In genomic region chr2:29206156-29206555, GRCm38 (mm10) we compare ENCODE assay signal across 21 mouse cellular contexts. TPM values are rescaled to one million over a fixed set of nuclear protein-coding genes. Genes with fewer than 3 reads are reported as not detected.
"Had no signal": no experiment of that assay in that cellular context is flagged by ENCODE, and none has a peak within 500 bp of the region (broad histone marks: within the 10 kb centered on the region; RNA-seq: fewer than 3 reads in every experiment).

No protein-coding gene starts in this region.

- H3K36me3 ChIP-seq: limb, embryonic 12.5 days; limb, embryonic 15.5 days; lung, embryonic 15.5 days; neural tube, embryonic 12.5 days; neural tube, embryonic 15.5 days had no signal

- ATAC-seq: intestine, embryonic 16.5 days; liver, postnatal 0 days had no signal

- H3K9ac ChIP-seq: limb, embryonic 12.5 days; limb, embryonic 15.5 days; liver, embryonic 14.5 days; liver, postnatal 0 days; lung, embryonic 15.5 days; neural tube, embryonic 12.5 days; neural tube, embryonic 15.5 days had no signal

- H3K9me3 ChIP-seq: limb, embryonic 12.5 days; limb, embryonic 15.5 days; lung, embryonic 15.5 days; neural tube, embryonic 12.5 days; neural tube, embryonic 15.5 days had no signal

- H3K4me3 ChIP-seq: limb, embryonic 12.5 days; limb, embryonic 15.5 days; lung, embryonic 15.5 days; neural tube, embryonic 12.5 days; neural tube, embryonic 15.5 days had no signal

- H3K4me2 ChIP-seq: limb, embryonic 12.5 days; limb, embryonic 15.5 days; liver, embryonic 11.5 days; lung, embryonic 15.5 days; neural tube, embryonic 12.5 days; neural tube, embryonic 15.5 days had no signal

- DNase-seq: kidney, adult 18-20 months; kidney, adult 9 months; kidney, postnatal 14 days; kidney, postnatal 4 days; left cerebral cortex, postnatal 4 days; liver, postnatal 0 days; lung, postnatal 10 days; lung, postnatal 4 days; right cerebral cortex, adult 18-20 months; right cerebral cortex, postnatal 14 days; right cerebral cortex, postnatal 4 days; thymus, postnatal 36 days had no signal

- H3K27ac ChIP-seq: limb, embryonic 12.5 days; limb, embryonic 15.5 days; liver, embryonic 14.5 days; lung, embryonic 15.5 days; neural tube, embryonic 12.5 days; neural tube, embryonic 15.5 days; stomach, postnatal 0 days had no signal

- H3K4me1 ChIP-seq: limb, embryonic 12.5 days; limb, embryonic 15.5 days; lung, embryonic 15.5 days; neural tube, embryonic 12.5 days; neural tube, embryonic 15.5 days had no signal

- H3K27me3 ChIP-seq: neural tube, embryonic 12.5 days; neural tube, embryonic 15.5 days had no signal

RNA-seq across cellular contexts. Expression of gene Ntng2, which starts 46.6 kb away (rescaled TPM):
- polyA plus RNA-seq: intestine, embryonic 16.5 days; liver, embryonic 11.5 days had no signal
